ENCODE assay signal across 14 mouse cellular contexts in genomic region chr13:114887293-114887692, GRCm38 (mm10).
"Had no signal": no experiment of that assay in that cellular context is flagged by ENCODE, and none has a peak within 500 bp of the region (broad histone marks: within the 10 kb centered on the region; RNA-seq: fewer than 3 reads in every experiment).

No protein-coding gene starts in this region.

- H3K36me3 ChIP-seq: kidney, embryonic 15.5 days; limb, embryonic 12.5 days; midbrain, embryonic 15.5 days; neural tube, embryonic 13.5 days; stomach, embryonic 15.5 days had no signal

- H3K9ac ChIP-seq: kidney, embryonic 15.5 days; limb, embryonic 12.5 days; liver, embryonic 14.5 days; midbrain, embryonic 15.5 days; neural tube, embryonic 13.5 days; stomach, embryonic 15.5 days had no signal

- ATAC-seq: midbrain, embryonic 15.5 days had no signal

- H3K27ac ChIP-seq: kidney, embryonic 15.5 days; limb, embryonic 12.5 days; liver, embryonic 14.5 days; midbrain, embryonic 15.5 days; neural tube, embryonic 13.5 days; stomach, embryonic 15.5 days had no signal

- H3K4me2 ChIP-seq: kidney, embryonic 15.5 days; limb, embryonic 12.5 days; midbrain, embryonic 11.5 days; midbrain, embryonic 15.5 days; neural tube, embryonic 13.5 days; stomach, embryonic 15.5 days had no signal

- H3K4me1 ChIP-seq: kidney, embryonic 15.5 days; limb, embryonic 12.5 days; midbrain, embryonic 15.5 days; neural tube, embryonic 13.5 days; stomach, embryonic 15.5 days had no signal

- H3K27me3 ChIP-seq: kidney, embryonic 15.5 days; limb, embryonic 12.5 days; megakaryocyte, embryonic 14.5 days; midbrain, embryonic 15.5 days; neural tube, embryonic 13.5 days; stomach, embryonic 15.5 days had no signal

- DNase-seq: kidney, adult 2 months; kidney, postnatal 14 days; lung, adult 18-20 months; right cerebral cortex, postnatal 14 days; thymus, adult 2 months; thymus, postnatal 25 days had no signal

- H3K9me3 ChIP-seq: kidney, embryonic 15.5 days; limb, embryonic 12.5 days; megakaryocyte, embryonic 14.5 days; midbrain, embryonic 15.5 days; neural tube, embryonic 13.5 days; stomach, embryonic 15.5 days had no signal

- H3K4me3 ChIP-seq: kidney, embryonic 15.5 days; limb, embryonic 12.5 days; megakaryocyte, embryonic 14.5 days; midbrain, embryonic 15.5 days; neural tube, embryonic 13.5 days; stomach, embryonic 15.5 days had no signal
